Mouse (Mus musculus) hindlimb bud, embryonic 11.5 days (tissue): Measurements from ENCODE around the gene Scn2a.

ENCODE experiments used
- DNase-seq: peaks from one replicate; pipeline ENCODE4 v3.0.0-alpha.2; 2012; ENCODE audit warnings: low read depth, low spot score; ENCODE audit errors: extremely low spot score

Scn2a gene

GRCm38 (mm10) chr2:65620556-65621166 is at the start of gene Scn2a:
Gene Scn2a (plus strand): TSS chr2:65620771.
- peak; percentile 18 for DNase-seq

GRCm38 (mm10) chr2:65587679-65588078 is 32.9 kb upstream of the Scn2a start:
- no peak for DNase-seq

GRCm38 (mm10) chr2:65607813-65608212 is 12.8 kb upstream of the Scn2a start:
- DNase-seq: no peak

GRCm38 (mm10) chr2:65611887-65612286 is 8.7 kb upstream of the Scn2a start:
- no peak for DNase-seq

- peak; percentile 62 for DNase-seq
Measured at GRCm38 (mm10) chr2:65619781-65620180, 790 bp upstream of the Scn2a start.

GRCm38 (mm10) chr2:65621254-65621653 is 683 bp downstream of the Scn2a start:
- no peak for DNase-seq

GRCm38 (mm10) chr2:65621838-65622237 is 1.3 kb downstream of the Scn2a start:
- DNase-seq: no peak

- no peak for DNase-seq
Measured at GRCm38 (mm10) chr2:65652636-65653035, 32.1 kb downstream of the Scn2a start.

GRCm38 (mm10) chr2:65657031-65657430 is 36.5 kb downstream of the Scn2a start:
- DNase-seq: no peak

GRCm38 (mm10) chr2:65658430-65658829 is 37.9 kb downstream of the Scn2a start:
- no peak for DNase-seq

- no peak for DNase-seq
Measured at GRCm38 (mm10) chr2:65663892-65664291, 43.3 kb downstream of the Scn2a start.

- DNase-seq: no peak
Measured at GRCm38 (mm10) chr2:65664481-65664880, 43.9 kb downstream of the Scn2a start.

GRCm38 (mm10) chr2:65665180-65665579 is 44.6 kb downstream of the Scn2a start:
- DNase-seq: no peak

- no peak for DNase-seq
Measured at GRCm38 (mm10) chr2:65667590-65668436, 47.2 kb downstream of the Scn2a start.

- DNase-seq: peak; percentile 88
Measured at GRCm38 (mm10) chr2:65668437-65669135, 48.0 kb downstream of the Scn2a start.

GRCm38 (mm10) chr2:65669561-65669960 is 49.0 kb downstream of the Scn2a start:
- no peak for DNase-seq

GRCm38 (mm10) chr2:65670153-65670817 is 49.7 kb downstream of the Scn2a start:
- DNase-seq: no peak

GRCm38 (mm10) chr2:65679621-65680020 is 59.0 kb downstream of the Scn2a start:
- DNase-seq: no peak

- DNase-seq: no peak
Measured at GRCm38 (mm10) chr2:65685151-65685550, 64.6 kb downstream of the Scn2a start.

GRCm38 (mm10) chr2:65690456-65691184 is 70.0 kb downstream of the Scn2a start:
- DNase-seq: no peak

- no peak for DNase-seq
Measured at GRCm38 (mm10) chr2:65694485-65694884, 73.9 kb downstream of the Scn2a start.
